Mouse (Mus musculus) stomach, postnatal 0 days (tissue): Measurements from ENCODE around the gene Plb1. TPM values are rescaled to one million over a fixed set of nuclear protein-coding genes. Genes with fewer than 3 reads are reported as not detected.

Experiments
- ATAC-seq: fragments of 200-750 bp; cut with Nextera tagmentation; 2 replicates; pipeline ENCODE4 v1.8.0; 2017; ENCODE audit not compliant: low FRiP score, low TSS enrichment
- DNase-seq: peaks from one replicate; pipeline ENCODE4 v3.0.0-alpha.2; 2016; ENCODE audit warnings: low spot score
- H3K27ac ChIP-seq: fragments of 300-500 bp; sonication (generic); replicated peaks from 2 replicates; pipeline ENCODE4 v1.5.1; 2014; ENCODE audit warnings: mild to moderate bottlenecking, control low read depth
- H3K27me3 ChIP-seq: fragments of 300-500 bp; sonication (generic); 2 replicates; pipeline ENCODE4 v1.6.1; 2014; ENCODE audit warnings: low read length; ENCODE audit not compliant: control insufficient read depth, insufficient read depth
- H3K36me3 ChIP-seq: fragments of 300-500 bp; sonication (generic); 2 replicates; pipeline ENCODE4 v1.6.1; 2014; ENCODE audit warnings: low read length, mixed read lengths; ENCODE audit not compliant: control insufficient read depth, insufficient read depth
- H3K4me1 ChIP-seq: fragments of 300-500 bp; sonication (generic); replicated peaks from 2 replicates; pipeline ENCODE4 v1.6.1; 2014; ENCODE audit warnings: antibody characterized with exemption; ENCODE audit not compliant: control insufficient read depth, insufficient read depth
- H3K4me2 ChIP-seq: fragments of 300-500 bp; sonication (generic); replicated peaks from 2 replicates; pipeline ENCODE4 v1.6.1; 2014; ENCODE audit warnings: low read depth, mild to moderate bottlenecking, control low read depth, moderate library complexity
- H3K4me3 ChIP-seq: fragments of 300-500 bp; sonication (generic); 2 replicates; pipeline ENCODE4 v1.5.1; 2014; ENCODE audit warnings: low read depth, low read length, control low read depth
- H3K9ac ChIP-seq: fragments of 300-500 bp; sonication (generic); 2 replicates; pipeline ENCODE4 v1.6.1; 2014; ENCODE audit warnings: mild to moderate bottlenecking, low read length, control low read depth, mixed read lengths
- H3K9me3 ChIP-seq: fragments of 300-500 bp; sonication (generic); 2 replicates; pipeline ENCODE4 v1.6.1; 2016; ENCODE audit warnings: low read length; ENCODE audit not compliant: control insufficient read depth
- CTCF ChIP-seq: IDR thresholded peaks from 2 replicates; pipeline ENCODE4 v1.5.1; 2016; ENCODE audit warnings: antibody characterized with exemption, low read depth, mild to moderate bottlenecking, moderate library complexity
- EP300 ChIP-seq: optimal IDR thresholded peaks from 2 replicates; pipeline ENCODE3; 2016; ENCODE audit warnings: antibody characterized with exemption
- WGBS: fragments of 180-500 bp; shearing (Covaris S2); extraction: QIAGEN DNeasy Blood & Tissue Kit; methylation state at CpG from one replicate; pipeline ENCODE4 v1.1.7; 2014; 5-methylcytosine and 5-hydroxymethylcytosine counted together
- polyA plus RNA-seq: library from polyadenylated mRNA; unstranded; fragments of >200 nt; fragmentation: Nextera tagmentation; extraction: Ambion mirVana; gene quantifications from 2 replicates; pipeline ENCODE4 v1.2.1, GENCODE M21; 2015

Gene Plb1
- polyA plus RNA-seq, 1 experiment from 2014 or later, result 14.1 TPM

DNA sequence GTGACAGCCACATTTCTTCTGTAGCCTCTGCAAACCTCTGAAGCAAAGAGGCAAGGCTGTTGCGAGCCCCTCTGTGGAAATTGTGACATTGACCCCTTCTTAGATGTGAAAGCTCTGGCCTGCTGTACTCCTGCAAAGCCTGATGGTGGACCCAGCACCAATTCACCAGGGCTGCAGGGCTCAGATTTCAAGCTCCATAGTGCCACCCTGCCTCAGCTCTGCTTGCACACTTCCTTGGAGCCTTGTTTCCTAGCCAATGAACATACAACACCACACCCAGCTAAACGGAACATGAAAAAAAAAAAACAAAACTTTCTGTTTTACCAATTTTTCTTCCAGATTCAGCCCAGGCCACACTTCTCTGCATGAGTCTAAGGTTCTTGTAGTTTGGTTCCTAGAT, 74.6 kb downstream of the Plb1 start:
- no peaks in the 10 kb centered on the region for H3K9me3 ChIP-seq
- DNase-seq, result no peak
- no peaks in the 10 kb centered on the region for H3K4me1 ChIP-seq
- H3K9ac ChIP-seq, result no peak overlapping the region
- no peak overlapping the region for H3K4me3 ChIP-seq
- no peaks in the 10 kb centered on the region for H3K36me3 ChIP-seq
- H3K27me3 ChIP-seq, result no peaks in the 10 kb centered on the region
- H3K27ac ChIP-seq, result peak overlapping the region; percentile 63
- no peak for ATAC-seq
- TF ChIP-seq CTCF, result peak; percentile 23; the same call in 1 of the 2 replicates
- TF ChIP-seq EP300, result no peak
- 55% methylated on average over 2 of the region's 2 CpGs for WGBS
- no peak overlapping the region for H3K4me2 ChIP-seq

DNA sequence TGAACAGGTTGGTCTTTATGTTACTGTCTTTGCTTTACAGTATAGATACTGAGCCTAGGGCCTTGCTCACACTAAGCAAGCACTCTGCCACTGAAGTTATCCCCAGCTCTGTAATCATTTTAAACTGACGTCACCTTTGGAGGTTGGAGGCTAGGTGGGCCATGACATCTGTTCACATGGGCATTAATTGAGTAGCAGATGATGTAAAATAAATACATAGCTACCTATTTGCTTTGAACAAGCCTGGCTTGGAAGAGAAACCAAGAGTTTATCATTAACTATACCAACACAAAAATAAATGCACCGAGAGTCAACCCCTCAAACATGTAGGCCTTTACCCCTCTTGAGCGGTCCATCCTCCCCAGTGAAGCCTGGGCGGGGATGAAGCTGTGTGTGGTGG, 76.1 kb downstream of the Plb1 start:
- 83% methylated on average over 4 of the region's 4 CpGs for WGBS
- Histone ChIP-seq H3K4me2 (no peak overlapping the region), H3K4me3 (no peak overlapping the region), H3K36me3 (no peaks in the 10 kb centered on the region), H3K27me3 (no peaks in the 10 kb centered on the region), H3K27ac (no peak overlapping the region), H3K9me3 (no peaks in the 10 kb centered on the region), H3K4me1 (no peaks in the 10 kb centered on the region), H3K9ac (no peak overlapping the region)
- DNase-seq (no peak), ATAC-seq (no peak)
- TF ChIP-seq CTCF, result no peak
- no peak for TF ChIP-seq EP300

GRCm38 (mm10) chr5:32309714-32310113, 77.2 kb downstream of the Plb1 start:
- Histone ChIP-seq H3K27me3 (no peaks in the 10 kb centered on the region), H3K4me2 (no peak overlapping the region), H3K27ac (no peak overlapping the region), H3K9ac (no peak overlapping the region), H3K36me3 (no peaks in the 10 kb centered on the region), H3K9me3 (no peaks in the 10 kb centered on the region), H3K4me3 (no peak overlapping the region), H3K4me1 (no peaks in the 10 kb centered on the region)
- whole genome bisulfite sequencing, result 68% methylated on average over 1 of the region's 1 CpGs
- no peak for DNase-seq
- ATAC-seq, result no peak
- no peak for TF ChIP-seq CTCF
- no peak for TF ChIP-seq EP300

GRCm38 (mm10) chr5:32310802-32311201, 78.3 kb downstream of the Plb1 start:
- no peak overlapping the region for H3K27ac ChIP-seq
- no peaks in the 10 kb centered on the region for H3K9me3 ChIP-seq
- H3K27me3 ChIP-seq, result no peaks in the 10 kb centered on the region
- no peak overlapping the region for H3K9ac ChIP-seq
- no peak for DNase-seq
- TF ChIP-seq EP300, result no peak
- no peak for TF ChIP-seq CTCF
- H3K4me2 ChIP-seq, result no peak overlapping the region
- H3K4me1 ChIP-seq, result no peaks in the 10 kb centered on the region
- ATAC-seq, result no peak
- no peaks in the 10 kb centered on the region for H3K36me3 ChIP-seq
- 57% methylated on average over 5 of the region's 5 CpGs for WGBS
- H3K4me3 ChIP-seq, result no peak overlapping the region

- H3K27ac ChIP-seq, result no peak overlapping the region
- H3K9me3 ChIP-seq, result no peaks in the 10 kb centered on the region
- TF ChIP-seq EP300 (no peak), CTCF (no peak)
- no peak overlapping the region for H3K9ac ChIP-seq
- H3K36me3 ChIP-seq, result no peaks in the 10 kb centered on the region
- no peaks in the 10 kb centered on the region for H3K27me3 ChIP-seq
- no peaks in the 10 kb centered on the region for H3K4me1 ChIP-seq
- no peak overlapping the region for H3K4me3 ChIP-seq
- no peak for DNase-seq
- H3K4me2 ChIP-seq, result no peak overlapping the region
- no peak for ATAC-seq
- WGBS, result 71% methylated on average over 3 of the region's 3 CpGs
These were observed 79.2 kb downstream of the Plb1 start for GRCm38 (mm10) chr5:32311589-32312166.

DNA sequence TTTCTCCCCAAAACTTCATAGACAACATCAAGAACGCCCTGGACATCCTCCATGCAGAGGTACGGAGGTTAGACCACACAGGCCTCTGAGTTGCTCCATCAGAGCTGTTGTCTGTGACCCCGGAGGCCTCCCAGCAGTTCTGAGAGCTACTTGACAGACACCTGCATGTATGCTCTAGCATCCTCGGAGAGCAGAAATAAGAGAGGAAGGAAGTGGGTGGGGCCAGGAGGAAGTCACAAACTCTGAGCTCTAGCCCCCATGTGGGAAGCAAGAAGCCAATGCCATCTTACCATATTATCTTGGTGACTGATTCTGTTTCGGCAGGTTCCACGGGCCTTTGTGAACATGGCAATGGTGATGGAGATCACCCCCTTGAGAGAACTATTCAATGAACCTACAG, 81.2 kb downstream of the Plb1 start:
- WGBS, result 71% methylated on average over 6 of the region's 6 CpGs
- no peak overlapping the region for H3K27ac ChIP-seq
- H3K36me3 ChIP-seq, result no peaks in the 10 kb centered on the region
- no peak overlapping the region for H3K4me3 ChIP-seq
- no peak for TF ChIP-seq CTCF
- TF ChIP-seq EP300, result no peak
- no peak overlapping the region for H3K4me2 ChIP-seq
- H3K9ac ChIP-seq, result no peak overlapping the region
- H3K4me1 ChIP-seq, result no peaks in the 10 kb centered on the region
- DNase-seq, result no peak
- no peaks in the 10 kb centered on the region for H3K27me3 ChIP-seq
- ATAC-seq, result no peak
- H3K9me3 ChIP-seq, result no peaks in the 10 kb centered on the region
